Mouse (Mus musculus) layer of hippocampus, adult 9-11 months (tissue): ENCODE results near the gene Alox12.
A peak's percentile ranks its signal among the peaks of the same experiment; 100 is the strongest.

Source experiments
- DNase-seq: peaks from one replicate; pipeline ENCODE4 v3.0.0; 2022

Alox12 gene

DNA sequence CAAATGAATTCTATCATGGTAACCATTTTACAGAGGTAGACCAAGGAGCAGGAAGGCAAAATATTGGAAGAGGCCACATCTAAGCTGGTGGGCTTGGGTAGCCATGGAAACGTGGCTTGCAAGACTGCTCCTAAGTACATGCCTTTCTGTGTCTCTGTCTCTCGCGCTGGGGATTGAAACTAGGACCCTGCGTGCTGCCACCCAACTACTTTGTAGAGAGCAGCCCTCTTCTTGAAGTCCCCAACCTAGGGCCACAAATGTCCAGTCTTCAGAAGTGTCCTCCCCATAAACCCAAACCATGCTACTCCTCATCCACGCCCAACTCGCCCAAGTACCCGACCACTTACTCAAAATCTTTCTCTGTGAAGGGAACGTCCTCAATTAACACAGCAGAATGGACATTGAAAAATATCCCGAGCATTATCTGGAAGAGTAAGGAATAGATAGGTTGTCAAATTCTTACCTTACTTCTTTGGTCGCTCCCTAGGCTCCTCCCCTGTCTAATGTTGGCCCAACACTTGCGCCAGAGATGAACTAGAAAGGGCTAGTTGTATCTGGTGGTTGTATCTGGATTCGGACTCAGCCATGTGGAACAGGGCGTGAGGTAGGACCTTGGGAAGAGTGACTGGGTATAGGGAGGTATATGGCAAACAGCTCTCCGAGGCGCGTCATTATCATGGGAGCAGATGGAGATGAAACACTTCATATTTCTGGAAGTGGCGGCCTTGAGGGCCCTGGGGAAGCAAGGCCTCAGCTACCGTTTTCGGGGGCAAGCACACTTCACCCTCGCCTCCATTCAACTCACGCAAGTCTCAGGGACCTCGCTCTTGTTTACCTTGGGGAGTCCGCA, 16.3 kb downstream of the Alox12 start:
- no peak for DNase-seq

DNA sequence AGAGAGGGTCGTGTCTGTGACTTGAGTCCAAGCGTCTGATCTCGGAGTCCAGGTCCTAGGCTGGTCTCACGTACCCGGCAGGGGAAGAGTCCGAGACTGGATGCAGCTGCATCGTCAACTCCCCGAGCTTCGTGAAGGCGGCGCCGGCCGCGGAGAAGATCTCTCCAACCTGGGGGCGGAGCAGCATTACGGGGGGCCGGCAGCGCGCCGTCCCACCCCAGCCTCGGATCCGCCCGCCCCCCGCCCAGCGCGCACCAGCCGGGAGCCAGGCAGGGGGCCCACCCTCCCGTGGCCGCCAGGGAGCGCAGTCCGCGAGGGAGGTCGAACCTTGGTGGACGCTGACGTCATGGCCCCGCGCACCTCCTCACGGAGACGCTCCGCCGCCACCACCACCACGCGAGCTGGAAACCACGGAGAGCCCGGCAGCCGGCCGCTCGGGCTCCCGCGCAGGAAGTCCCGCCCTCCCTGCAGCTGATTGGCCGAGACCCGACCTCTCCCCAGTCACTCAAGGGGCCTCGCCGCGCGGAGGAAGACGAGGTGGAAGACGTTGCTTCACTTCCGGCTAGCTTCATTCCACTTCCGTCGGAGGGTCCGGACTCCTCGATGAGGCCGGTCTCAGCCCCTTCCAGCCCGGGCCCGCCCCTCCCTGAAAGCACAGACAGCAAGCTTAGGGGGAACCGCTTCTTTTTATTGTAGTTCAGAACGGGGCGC, 17.5 kb downstream of the Alox12 start, which contains the start of gene 0610010K14Rik:
Gene 0610010K14Rik, minus strand, starts transcription at position 458 of the 711 bp plus-strand sequence.
- peak; percentile 97 for DNase-seq

DNA sequence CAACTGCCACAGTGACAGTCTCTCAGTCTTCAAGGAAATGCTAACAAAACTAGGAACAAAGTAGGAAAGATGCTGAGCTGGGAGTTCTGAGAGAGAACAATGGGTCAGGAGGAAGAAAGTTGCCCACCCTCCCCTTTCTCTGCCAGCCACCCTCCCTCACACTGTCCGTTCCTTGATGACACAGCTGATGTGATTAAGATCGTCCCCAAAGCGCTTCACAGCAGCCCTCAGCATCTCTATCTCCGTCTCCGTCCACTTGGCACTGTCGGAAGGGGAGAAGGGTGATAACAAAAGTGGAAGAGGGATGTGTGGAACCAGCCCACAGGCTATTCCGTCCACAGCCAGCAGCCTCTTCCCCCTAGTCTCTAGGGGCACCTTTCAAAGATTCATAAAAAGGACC, 18.4 kb downstream of the Alox12 start:
- no peak for DNase-seq

DNA sequence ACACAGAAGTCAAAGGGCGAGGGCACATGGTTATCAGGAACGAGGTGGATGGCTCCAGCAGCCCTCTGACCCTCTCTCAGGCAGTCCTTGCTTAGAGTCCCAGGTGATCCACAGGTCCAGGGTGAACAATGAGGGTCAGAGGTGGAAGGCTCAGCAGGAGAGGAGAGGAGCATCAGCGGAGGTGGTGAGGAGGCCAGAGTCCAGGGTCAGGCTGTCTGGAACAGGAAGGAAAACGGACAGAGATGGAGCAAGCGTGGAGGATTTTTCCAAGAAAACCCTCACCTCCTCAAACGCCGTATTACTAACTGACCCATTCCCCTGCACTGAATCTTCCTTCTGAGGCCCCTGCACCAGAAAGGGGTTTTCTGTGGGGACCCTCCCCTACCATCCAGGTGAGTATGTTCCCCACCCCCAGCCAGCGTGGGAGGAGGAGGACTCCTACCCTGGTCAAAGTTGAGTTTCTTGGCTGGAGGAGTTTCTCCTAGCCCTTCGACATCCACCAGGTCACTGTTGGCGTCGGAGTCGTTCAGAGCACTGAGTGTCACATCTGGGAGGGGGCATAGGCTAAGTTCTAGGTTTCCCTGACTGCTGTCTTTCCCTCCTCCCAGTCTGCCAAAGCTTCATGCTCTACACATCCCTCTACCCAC, 19.8 kb downstream of the Alox12 start:
- DNase-seq, result no peak

DNA sequence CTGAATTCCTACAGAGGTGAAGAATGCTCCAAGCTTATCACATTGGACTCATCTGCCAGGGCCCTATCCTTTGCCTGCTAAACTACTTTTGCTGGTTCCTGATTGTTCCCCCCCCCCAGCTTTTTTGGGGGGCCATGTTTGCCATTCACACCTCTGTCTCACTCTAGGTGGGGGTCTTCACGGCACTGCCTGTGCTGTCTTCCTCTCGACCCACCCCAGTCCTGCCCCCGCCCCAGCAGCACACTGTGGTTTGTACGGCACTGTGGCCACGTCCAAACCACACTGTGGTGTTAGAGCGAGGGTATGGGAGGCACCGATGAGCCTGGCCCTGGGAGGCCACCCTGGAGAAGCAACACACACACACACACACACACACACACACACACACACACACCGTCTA, 20.7 kb downstream of the Alox12 start:
- DNase-seq, result no peak

DNA sequence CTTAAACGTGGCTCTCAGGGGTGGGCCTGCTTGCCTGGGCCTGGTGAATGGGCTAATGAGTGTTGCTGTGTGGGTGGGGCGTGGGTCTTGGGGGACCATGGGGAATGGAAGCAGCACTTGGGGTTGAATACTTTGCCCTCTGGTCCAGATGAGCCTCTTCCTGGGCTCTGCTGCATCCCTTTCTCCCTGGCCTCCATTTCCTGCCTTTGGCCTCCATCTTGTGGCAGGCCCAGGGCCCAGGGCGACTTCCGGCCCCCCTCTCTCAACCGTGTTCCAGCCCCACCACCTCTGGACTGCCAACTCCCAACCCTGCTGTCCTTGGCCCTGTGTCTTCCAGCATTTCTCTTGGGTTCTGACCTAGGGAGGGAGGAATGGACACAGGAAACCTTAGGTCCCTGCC, 21.1 kb downstream of the Alox12 start:
- no peak for DNase-seq

DNA sequence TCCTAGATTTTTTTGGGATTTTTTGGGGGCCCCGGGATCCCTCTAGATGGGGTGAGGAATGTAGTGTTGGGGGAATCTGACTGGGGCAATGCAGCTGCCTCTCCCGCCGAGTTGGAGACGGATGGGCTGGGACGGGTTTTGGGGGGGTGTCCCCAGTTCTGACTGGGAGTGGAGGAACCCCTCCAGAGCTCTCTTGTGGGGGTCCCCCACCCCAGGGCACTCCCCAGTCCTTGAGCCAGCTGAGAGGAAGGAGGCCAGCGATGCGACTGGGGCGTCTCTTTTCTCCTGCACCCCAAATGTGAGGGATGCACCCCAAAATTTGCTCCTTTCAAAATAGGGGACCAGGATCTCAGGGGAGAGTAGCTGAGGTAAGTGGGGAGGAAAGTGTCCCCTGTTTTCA, 22.1 kb downstream of the Alox12 start:
- DNase-seq, result no peak

DNA sequence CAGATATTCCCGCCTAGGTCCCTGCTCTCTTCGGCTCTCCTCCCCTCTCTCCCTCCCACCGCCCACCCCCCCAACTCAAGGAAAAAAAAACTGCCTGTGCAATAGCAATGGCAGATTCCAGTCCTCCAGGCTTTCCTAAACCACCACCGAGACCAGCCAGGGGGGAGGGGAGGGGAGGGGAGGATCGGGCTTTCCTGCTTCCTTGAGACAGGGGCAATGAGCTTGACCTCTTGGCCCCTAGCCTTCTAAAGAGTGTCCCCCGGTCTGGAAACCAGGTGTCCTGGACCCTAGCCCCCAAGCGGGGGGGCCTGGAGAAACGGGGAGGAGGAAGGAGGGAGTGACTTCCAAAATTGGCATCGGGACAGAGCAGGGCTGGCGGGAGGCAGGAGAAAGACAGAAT, 22.6 kb downstream of the Alox12 start:
- DNase-seq, result no peak

DNA sequence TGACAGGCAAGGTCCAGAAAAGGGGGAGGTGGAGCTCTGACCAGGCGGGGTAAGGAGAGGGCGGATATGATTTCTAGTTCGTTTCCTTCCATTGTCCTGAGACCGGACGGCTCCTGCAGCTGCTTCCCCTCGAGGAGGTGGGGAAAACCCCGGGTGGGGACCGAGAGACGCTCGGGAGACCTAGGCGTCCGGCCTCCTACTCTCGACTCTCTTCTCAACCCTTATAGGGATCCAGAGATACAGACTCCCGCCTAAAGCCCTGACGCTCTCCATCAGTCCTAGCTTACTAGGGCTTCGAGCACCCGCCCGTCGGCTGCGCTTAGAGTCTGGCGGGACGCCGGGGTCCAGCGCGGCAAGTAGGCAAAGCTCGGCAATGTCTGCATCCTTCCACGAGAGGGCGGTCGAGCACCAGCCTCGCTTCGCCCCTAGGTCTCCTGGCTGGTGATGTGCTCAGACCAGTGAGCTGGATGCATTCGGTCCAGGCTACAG, 24.9 kb downstream of the Alox12 start:
- DNase-seq, result no peak

DNA sequence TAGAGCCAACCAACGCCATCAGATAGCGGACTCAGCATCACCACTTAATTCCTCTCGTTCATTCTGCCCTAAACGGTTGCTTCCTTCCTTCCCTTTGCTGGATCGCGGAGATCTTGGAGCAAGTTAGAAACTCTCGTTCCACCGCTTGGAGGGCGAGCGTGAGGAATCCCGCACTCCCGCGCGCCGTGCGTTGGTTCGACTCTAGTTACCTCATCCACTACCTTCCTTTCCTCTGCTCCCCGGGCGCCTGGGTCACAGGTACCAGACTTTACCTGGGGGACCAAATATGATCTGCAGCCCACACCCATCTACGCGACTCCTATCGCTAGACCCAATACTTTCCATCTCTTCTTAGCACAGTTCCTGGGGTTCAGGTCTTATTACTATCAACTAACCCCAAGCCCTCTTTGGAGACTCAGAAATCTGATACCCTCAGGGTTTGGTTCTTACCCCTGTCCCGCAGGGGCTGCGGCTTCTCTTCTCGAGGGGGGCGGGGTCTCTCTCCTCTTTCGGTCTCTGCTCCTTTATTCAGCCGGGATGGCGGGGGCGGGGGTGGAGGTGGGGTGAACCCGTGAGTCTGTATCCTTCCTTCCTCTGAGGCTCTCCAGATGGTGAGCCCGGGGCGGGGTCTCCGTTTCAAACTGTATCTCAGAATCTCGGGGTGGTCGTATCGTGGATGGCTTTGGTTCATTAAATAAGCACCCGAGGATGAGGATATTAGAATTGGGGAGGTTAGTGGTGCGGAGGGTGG, 25.7 kb downstream of the Alox12 start, which contains the start of gene Bcl6b:
Gene Bcl6b, minus strand, starts transcription at position 539 of the 751 bp plus-strand sequence.
- no peak for DNase-seq

DNA sequence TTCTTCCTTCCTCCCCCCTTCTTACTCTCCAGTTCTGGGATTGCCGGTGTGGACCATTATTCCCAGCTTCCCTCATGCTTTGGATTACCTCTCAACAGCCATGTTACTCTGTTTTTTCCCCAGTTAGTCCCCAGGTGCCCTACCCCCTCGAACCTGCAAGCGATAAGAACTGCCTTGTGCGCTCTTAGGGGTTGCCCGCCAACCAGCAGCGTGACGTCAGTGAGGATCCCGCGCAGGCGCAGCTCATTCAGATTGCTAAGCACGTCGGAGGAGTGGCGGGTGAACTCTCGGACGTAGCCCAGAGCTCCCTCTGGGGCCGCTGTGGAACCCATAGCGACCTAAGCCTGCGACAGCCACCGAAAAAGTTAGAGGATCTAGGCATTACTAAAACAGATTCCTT, 26.3 kb downstream of the Alox12 start:
- no peak for DNase-seq

DNA sequence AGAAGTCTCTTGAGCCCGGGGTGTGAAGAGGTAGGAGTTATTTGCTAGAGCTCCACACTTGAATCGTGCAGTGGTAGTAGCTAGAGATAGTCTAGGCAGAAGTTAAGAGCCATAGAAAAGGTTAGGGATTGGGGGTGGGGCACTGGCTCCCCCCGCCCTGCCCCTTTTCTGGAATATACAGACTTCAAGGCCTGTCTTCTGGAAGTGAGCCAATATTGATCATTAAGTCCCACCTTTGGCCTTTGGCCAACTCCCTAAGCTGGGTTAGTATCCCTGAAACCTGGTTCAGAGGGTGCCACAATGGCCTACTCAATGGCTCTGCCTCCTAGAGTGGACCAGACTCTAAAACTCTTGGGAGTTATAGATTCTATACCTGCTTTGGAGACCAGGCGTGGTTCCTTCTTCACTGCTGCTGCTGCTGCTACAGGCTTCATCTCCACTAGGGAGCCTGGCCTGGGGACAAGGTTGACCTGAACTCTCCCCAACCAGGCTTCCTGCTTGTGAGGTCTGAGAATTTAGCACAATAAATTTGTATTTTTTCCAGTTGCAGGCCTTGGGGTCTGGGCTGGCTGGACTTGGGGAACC, 27.4 kb downstream of the Alox12 start:
- DNase-seq, result no peak

DNA sequence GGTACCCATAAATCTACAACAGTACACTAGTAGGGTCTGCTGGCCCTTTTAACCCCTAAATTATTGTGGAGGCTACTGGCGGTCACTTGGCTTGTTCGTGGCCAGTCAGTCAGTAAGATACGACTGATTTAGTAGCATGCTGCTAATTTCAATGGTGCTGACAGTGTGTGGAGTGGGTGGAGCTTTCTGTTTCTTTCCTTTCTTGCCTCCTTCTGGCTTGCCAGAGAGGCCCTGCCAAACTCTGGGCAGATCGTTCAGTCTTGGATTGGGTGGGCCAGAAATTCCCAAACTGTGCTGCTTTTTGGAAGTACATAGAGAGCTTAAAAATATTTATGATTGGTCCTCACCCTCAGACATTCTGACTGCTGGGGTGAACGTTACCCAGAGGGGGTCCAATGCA, 28.0 kb downstream of the Alox12 start:
- no peak for DNase-seq

DNA sequence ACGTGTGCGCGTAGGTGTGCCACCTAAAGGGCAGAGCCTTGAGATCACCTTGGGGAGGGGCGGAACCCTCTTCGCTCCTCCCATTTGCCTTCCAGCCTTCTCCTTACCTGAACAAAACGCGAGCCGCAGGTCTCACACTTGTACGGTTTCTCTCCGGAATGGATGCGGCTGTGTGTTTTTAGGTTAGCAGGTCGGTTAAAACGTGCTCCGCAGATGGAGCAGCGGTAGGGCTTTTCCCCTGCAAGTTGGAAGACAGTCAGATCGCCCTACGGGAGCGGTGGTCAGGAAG, 28.6 kb downstream of the Alox12 start:
- no peak for DNase-seq

DNA sequence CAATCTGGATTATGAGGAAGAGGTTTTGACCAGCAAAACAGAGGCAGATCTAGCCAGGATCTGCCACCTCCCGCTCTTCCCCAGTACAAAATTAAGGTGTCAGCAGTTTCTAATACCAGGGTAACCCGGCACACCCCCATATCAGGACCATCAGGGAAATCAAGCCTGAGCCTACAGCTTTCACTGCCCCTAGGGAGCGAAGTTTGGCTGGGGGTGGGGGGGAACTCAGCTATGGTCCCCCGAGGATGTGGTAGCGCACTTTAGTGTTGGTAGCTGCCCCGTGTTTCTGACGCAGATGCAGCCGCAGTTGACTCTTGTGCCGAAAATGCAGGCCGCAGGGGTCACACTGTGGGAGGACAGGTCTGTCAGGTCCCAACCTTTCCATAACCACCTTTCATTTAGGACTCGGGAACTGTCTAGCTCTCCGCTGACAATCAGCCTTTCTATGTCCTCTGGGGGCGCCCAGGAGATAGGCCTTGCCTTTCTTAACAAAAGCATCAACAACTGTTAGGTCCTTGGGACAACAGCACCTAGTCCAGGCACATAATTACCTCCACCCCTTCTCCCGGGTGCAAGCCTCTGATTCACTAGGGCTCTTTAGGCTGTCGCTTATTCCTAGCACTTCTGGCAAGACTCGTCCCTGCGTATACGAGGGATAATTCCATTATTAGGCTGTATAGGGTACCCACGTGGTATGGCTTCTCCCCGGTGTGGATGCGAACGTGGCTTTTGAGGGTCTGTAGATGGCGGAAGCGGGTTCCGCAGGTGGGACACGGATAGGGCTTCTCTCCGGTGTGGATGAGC, 29.2 kb downstream of the Alox12 start:
- DNase-seq, result no peak

DNA sequence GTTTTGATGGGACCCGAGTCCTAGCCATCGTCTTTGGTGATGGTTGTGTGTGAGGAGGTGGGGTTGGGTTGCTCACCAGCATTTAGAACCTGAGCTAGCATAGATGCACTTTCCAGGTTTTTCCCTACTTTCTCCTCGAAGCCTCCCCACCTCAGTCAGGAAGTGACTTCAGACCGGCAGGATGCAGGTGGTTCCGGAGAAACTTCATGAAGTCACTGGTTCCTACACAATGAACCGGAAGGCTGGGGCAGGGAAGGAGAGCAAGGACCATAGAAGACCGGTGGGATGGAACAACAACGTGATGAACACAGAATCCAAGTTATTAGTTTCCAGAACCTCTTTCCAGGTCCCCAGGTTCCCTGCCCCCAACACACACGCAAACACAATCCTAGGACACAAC, 31.4 kb downstream of the Alox12 start:
- no peak for DNase-seq

DNA sequence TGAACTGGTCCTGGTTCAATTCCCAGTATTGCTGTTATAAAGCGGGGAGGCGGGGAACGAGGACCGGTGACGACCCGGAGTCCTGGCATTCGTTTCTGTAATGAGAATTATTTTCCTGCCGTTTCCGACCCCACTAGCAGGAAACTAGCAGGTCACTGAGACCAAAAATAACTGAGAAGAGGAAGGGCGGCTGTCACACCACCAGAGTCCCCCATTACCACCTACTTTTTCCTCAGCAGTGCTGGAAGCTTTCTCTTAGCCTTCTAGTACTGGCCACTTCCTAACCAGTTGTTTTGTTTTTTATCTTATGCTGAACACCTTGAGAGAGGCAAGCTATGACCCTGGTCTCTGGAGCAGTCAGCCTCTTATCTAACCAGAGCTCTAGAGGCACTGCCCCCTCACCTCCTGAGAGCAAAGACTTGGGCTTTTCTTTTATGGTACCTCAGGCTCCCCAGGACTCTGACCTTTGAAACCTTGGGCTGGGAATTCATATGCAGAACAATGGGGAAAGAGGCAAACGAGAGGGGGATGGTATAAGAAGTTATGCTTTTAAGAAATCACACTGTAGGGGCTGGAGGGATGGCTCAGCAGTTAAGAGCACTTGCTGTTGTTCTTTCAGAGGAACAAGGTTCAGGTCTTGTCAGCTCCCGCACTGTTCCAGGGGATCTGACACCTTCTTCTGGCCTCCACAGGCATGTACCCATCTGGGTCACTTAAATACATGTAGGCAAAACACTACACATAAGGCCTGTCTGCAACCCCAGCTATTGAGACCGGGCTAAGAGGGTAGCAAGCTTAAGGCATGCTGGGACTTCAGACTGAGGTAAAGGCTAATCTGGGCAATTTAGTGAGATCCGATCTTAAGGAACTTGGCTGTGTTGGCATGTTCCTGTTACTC, 33.3 kb downstream of the Alox12 start:
- no peak for DNase-seq

DNA sequence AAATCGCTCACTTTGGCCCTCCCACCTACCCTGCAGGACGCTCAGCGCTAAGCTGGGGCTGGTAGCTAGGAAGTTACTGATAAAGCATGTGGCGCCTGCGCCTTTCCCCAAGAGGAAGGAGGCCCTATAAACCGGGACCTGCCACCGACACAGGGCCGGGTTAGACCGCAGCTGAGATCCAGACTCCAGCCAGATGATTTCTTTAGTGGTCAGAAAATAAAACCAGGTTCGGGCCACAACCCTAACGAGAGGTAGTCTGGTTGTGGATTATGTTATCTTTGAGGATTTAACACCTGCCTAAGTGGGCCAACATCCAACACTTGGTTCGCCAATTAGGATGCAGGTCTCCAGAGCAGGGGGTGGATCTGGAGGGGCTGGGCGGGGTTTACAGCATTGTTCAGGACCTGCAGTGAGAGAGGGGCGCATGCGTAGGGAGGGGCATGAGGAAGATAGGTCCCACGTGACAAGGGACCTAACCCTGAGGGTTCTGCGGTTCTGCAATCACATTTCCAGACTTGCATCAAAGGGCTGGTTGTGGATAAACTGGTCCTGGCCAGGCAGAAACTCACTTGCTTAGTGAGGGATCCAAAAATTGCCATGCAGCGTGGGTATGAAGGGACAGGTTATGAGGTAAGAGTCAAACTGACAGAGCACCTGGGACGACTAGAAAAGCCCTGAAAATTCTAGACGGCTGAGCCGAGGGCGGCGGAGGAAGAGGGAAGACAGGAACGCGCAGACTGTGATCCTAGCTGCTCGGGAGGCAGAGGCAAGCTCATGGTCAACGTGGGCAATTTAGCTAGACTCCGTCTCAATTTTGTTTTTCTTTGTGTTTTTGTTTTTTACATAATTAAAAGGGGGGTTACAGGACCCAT, 34.2 kb downstream of the Alox12 start, which contains the start of gene Slc16a13:
Gene Slc16a13, minus strand, starts transcription at position 334 of the 872 bp plus-strand sequence.
- DNase-seq, result peak; percentile 99

DNA sequence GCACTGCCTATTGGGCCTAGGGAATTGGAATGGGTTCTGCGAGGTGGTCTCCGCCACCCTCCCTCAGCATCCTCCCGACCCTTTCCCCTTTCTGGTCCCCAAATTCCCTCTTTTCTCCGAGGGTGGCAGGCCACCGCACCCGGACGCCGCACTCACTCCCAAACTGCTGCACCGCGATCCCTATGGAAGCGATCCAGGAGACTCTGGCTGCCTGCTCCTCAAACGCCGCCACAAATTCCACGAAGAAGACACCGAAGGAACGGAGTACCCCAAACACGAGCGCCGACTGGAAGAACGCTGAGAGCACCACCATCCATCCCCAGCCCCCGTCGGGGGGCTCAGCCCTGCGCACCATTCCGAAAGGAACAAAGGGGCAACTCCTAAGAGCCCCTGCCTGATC, 34.8 kb downstream of the Alox12 start:
- no peak for DNase-seq

DNA sequence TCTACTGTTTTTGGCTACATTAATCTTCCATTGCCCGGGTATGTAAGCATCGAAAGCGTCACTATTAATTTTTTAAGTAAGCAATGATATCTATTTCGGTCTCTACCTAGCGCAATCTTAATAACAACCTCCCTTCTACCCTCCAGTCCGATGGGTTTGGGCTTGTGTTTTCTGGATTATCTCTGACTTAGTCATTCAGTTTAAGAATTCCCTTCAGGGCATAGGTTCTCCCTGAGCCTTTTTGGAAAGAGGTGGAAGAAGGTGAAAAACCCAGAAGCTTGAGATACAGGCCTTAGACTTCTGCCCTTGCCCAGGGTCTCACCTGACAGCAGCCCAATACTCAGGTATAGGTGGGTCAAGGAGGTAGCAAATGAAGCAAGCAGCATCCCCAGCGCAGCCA, 35.3 kb downstream of the Alox12 start:
- no peak for DNase-seq
